In genomic region chr16:37964380-37965070, GRCm38 (mm10) we compare ENCODE assay signal across 11 mouse cellular contexts. TPM values are rescaled to one million over a fixed set of nuclear protein-coding genes. Genes with fewer than 3 reads are reported as not detected.
DNase-seq lines count a peak whose midpoint lies in the region; ATAC-seq lines count a peak whose summit lies in the region.
"Had no signal": no experiment of that assay in that cellular context is flagged by ENCODE, and none has a peak within 500 bp of the region (broad histone marks: within the 10 kb centered on the region; RNA-seq: fewer than 3 reads in every experiment).

No protein-coding gene starts in this region.

- H3K27me3 ChIP-seq in hindbrain, embryonic 10.5 days (ENCODE audit: insufficient read depth, poor library complexity, severe bottlenecking) = no peaks in the 10 kb centered on the region
- H3K27me3 ChIP-seq in neural tube, embryonic 13.5 days = no peaks in the 10 kb centered on the region

- peak; percentile 25 for DNase-seq in testis, postnatal 10 days (ENCODE audit: low spot score)
- DNase-seq in testis, postnatal 14 days (ENCODE audit: low spot score) = no peak
- DNase-seq in hindbrain, embryonic 10.5 days (ENCODE audit: low spot score) = no peak
- DNase-seq in kidney, postnatal 14 days = peak; percentile 39
- no peak for DNase-seq in layer of hippocampus, postnatal 25 days (ENCODE audit: extremely low spot score in 1 of 2, low spot score in 1 of 2)
- DNase-seq in ovary, postnatal 10 days (ENCODE audit: low spot score) = no peak
- DNase-seq in cerebellum, postnatal 25 days = no peak
- DNase-seq: left cerebral cortex, postnatal 4 days had no signal

- WGBS in hindbrain, embryonic 10.5 days = 59% methylated on average over 4 of the region's 4 CpGs
- WGBS in neural tube, embryonic 13.5 days = 19% methylated on average over 4 of the region's 4 CpGs

- H3K9me3 ChIP-seq in hindbrain, embryonic 10.5 days = no peaks in the 10 kb centered on the region
- H3K9me3 ChIP-seq in neural tube, embryonic 13.5 days = no peaks in the 10 kb centered on the region

- no peak overlapping the region for H3K9ac ChIP-seq in neural tube, embryonic 13.5 days

- ATAC-seq in neural tube, embryonic 13.5 days (ENCODE audit: low read depth) = peak; percentile 48; the same call in 1 of the 2 replicates

- no peak overlapping the region for H3K4me3 ChIP-seq in hindbrain, embryonic 10.5 days
- no peak overlapping the region for H3K4me3 ChIP-seq in neural tube, embryonic 13.5 days

- H3K4me2 ChIP-seq in neural tube, embryonic 13.5 days = no peak overlapping the region

- no peaks in the 10 kb centered on the region for H3K36me3 ChIP-seq in hindbrain, embryonic 10.5 days
- no peaks in the 10 kb centered on the region for H3K36me3 ChIP-seq in neural tube, embryonic 13.5 days

- peak overlapping the region; percentile 86 for H3K27ac ChIP-seq in hindbrain, embryonic 10.5 days
- H3K27ac ChIP-seq in neural tube, embryonic 13.5 days (replicated peaks) = peak overlapping the region; percentile 86

- H3K4me1 ChIP-seq in hindbrain, embryonic 10.5 days (replicated peaks) = peaks cover 26% of the 10 kb centered on the region
- H3K4me1 ChIP-seq in neural tube, embryonic 13.5 days (replicated peaks) = peaks cover 29% of the 10 kb centered on the region

RNA-seq across cellular contexts. Expression of gene Gpr156, which starts 48.2 kb away (rescaled TPM):
- polyA plus RNA-seq in hindbrain, embryonic 10.5 days (2016; fragmentation: Nextera tagmentation; extraction: Ambion mirVana) = 2.1 and 4.5 TPM in 2 replicates
- 6.1 and 6.9 TPM in 2 replicates for polyA plus RNA-seq in neural tube, embryonic 13.5 days (2015; fragmentation: Nextera tagmentation; extraction: Ambion mirVana)
- under 1 TPM; 0.76 to 0.77 TPM for total RNA-seq in layer of hippocampus, postnatal 25 days (2021)
- total RNA-seq: gastrocnemius, adult 8-10 months; hematopoietic stem cell, adult 5-6 weeks had no signal

Comparison
In these comparisons a context has a peak if more than half of its experiments do, and no peak if none do; other contexts are left out.
1. DNase-seq: peak in testis, postnatal 10 days (single experiment) and kidney, postnatal 14 days (single experiment); none in testis, postnatal 14 days (single experiment), hindbrain, embryonic 10.5 days (single experiment), layer of hippocampus, postnatal 25 days (0 of 2), ovary, postnatal 10 days (single experiment) and cerebellum, postnatal 25 days (0 of 2).